Mouse (Mus musculus): ENCODE measurements around the gene Qtrt1.

GRCm38 (mm10) chr9:21368131-21368584, 43.5 kb upstream of the Qtrt1 start:
- no peak for TF ChIP-seq POLR2A (IDR thresholded peaks at IDR 0.05; ENCODE audit: borderline replicate concordance, extremely low read depth, low read depth, low read length)
- no peak for TF ChIP-seq CTCF (IDR thresholded peaks at IDR 0.05; ENCODE audit: insufficient read depth, low read length)

All from lung, adult 2 months (tissue).